Mouse (Mus musculus) hindbrain, embryonic 10.5 days (tissue): Measurements from ENCODE around the gene Itgae. TPM values are rescaled to one million over a fixed set of nuclear protein-coding genes. Genes with fewer than 3 reads are reported as not detected.

Source experiments
- DNase-seq: peaks from one replicate; pipeline ENCODE4 v3.0.0-alpha.2; 2017; ENCODE audit warnings: low spot score
- H3K27ac ChIP-seq: fragments of 300-500 bp; sonication (generic); 2 replicates; pipeline ENCODE4 v1.5.1; 2016; ENCODE audit warnings: mild to moderate bottlenecking, moderate library complexity
- H3K27me3 ChIP-seq: fragments of 300-500 bp; sonication (generic); 2 replicates; pipeline ENCODE4 v1.6.1; 2016; ENCODE audit warnings: mild to moderate bottlenecking; ENCODE audit not compliant: poor library complexity, insufficient read depth, severe bottlenecking
- H3K36me3 ChIP-seq: fragments of 300-500 bp; sonication (generic); 2 replicates; pipeline ENCODE4 v1.6.1; 2016; ENCODE audit warnings: mild to moderate bottlenecking, moderate library complexity
- H3K4me1 ChIP-seq: fragments of 300-500 bp; sonication (generic); replicated peaks from 2 replicates; pipeline ENCODE4 v1.6.1; 2016; ENCODE audit warnings: mild to moderate bottlenecking
- H3K4me3 ChIP-seq: fragments of 300-500 bp; sonication (generic); 2 replicates; pipeline ENCODE4 v1.5.1; 2016; ENCODE audit warnings: mild to moderate bottlenecking, moderate library complexity
- H3K9me3 ChIP-seq: fragments of 300-500 bp; sonication (generic); 2 replicates; pipeline ENCODE4 v1.6.1; 2016; ENCODE audit warnings: mild to moderate bottlenecking, moderate library complexity
- WGBS: fragments of 180-500 bp; shearing (Covaris S2); methylation state at CpG from one replicate; pipeline ENCODE4 v1.1.7; 2016; 5-methylcytosine and 5-hydroxymethylcytosine counted together
- polyA plus RNA-seq: library from polyadenylated mRNA; unstranded; fragments of >200 nt; fragmentation: Nextera tagmentation; extraction: Ambion mirVana; gene quantifications from 2 replicates; pipeline ENCODE4 v1.2.1, GENCODE M21; 2016

Gene Itgae
- polyA plus RNA-seq, 1 experiment from 2014 or later: 0.35 TPM

GRCm38 (mm10) chr11:73137116-73137515 is 46.7 kb downstream of the Itgae start:
- no peak for DNase-seq
- H3K9me3 ChIP-seq: peaks cover 24% of the 10 kb centered on the region
- H3K36me3 ChIP-seq: peaks cover 44% of the 10 kb centered on the region
- H3K4me1 ChIP-seq: peaks cover 44% of the 10 kb centered on the region
- H3K27ac ChIP-seq: peak overlapping the region; percentile 92
- no peaks in the 10 kb centered on the region for H3K27me3 ChIP-seq
- peak overlapping the region; percentile 86 for H3K4me3 ChIP-seq
- 54% methylated on average over 11 of the region's 11 CpGs for WGBS

DNA sequence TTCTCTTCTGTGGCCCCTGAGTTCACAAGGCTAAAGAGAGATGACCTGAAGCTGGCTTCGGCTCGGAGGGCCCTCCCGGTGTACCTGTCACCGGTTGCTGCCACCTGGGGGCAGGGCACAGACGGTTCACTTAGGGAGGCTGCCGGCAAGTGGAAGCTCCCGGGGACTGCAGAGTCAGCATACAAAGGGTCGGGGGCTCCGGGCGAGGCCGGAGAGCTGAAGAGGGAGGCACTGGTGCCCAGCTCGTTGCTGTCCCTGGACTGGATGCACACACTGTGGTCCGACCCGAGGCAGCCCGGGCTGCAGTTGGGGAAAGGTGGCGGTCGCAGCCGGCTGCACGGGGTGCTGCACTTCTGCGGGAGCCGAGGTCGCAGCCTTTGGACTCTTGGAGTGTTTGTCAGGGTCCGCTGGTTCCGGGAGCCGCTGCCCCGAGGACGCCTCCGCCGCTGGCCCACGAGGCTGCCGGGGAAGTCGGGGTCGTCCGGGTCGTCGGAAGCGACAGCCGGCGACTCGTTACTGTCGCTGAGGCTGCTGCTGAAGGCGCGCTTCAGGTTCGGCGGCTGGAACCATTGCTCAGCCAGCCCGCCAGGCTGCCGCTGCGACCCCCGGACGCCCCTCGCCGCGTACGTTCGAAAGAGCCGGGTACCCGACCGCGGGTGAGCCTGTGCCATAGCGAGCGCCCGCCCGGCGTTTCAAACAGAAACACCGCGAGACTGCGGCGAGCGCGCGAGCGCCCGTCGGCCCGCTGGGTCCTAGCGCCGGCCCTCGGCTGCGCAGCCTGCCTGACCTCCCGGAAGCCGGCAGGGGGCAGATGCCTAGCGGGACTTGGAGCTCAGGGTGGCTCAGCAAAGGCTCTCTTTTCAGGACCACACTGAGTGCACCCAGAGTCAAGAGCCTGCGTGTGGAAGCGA is 47.5 kb downstream of the Itgae start, which contains the start of gene Haspin:
Haspin (minus strand) TSS at position 704 of the 911 bp plus-strand sequence.
- H3K27ac ChIP-seq: peak within 1 kb of the TSS; percentile 92
- WGBS: under 1% methylated on average over 84 of the region's 84 CpGs
- peaks cover 36% of the 10 kb centered on the region for H3K36me3 ChIP-seq
- H3K27me3 ChIP-seq: no peaks in the 10 kb centered on the region
- H3K4me1 ChIP-seq: peaks cover 44% of the 10 kb centered on the region
- peak; percentile 94 for DNase-seq
- H3K4me3 ChIP-seq: peak within 1 kb of the TSS; percentile 86
- peaks cover 18% of the 10 kb centered on the region for H3K9me3 ChIP-seq

- WGBS: 82% methylated on average over 1 of the region's 1 CpGs
- no peak for DNase-seq
- Histone ChIP-seq H3K27me3 (no peaks in the 10 kb centered on the region), H3K9me3 (no peaks in the 10 kb centered on the region), H3K36me3 (no peaks in the 10 kb centered on the region), H3K27ac (no peak overlapping the region), H3K4me1 (peaks cover 9% of the 10 kb centered on the region; the same call in 1 of the 2 replicates), H3K4me3 (no peak overlapping the region)
These were observed 53.9 kb downstream of the Itgae start for GRCm38 (mm10) chr11:73144261-73144681.

DNA sequence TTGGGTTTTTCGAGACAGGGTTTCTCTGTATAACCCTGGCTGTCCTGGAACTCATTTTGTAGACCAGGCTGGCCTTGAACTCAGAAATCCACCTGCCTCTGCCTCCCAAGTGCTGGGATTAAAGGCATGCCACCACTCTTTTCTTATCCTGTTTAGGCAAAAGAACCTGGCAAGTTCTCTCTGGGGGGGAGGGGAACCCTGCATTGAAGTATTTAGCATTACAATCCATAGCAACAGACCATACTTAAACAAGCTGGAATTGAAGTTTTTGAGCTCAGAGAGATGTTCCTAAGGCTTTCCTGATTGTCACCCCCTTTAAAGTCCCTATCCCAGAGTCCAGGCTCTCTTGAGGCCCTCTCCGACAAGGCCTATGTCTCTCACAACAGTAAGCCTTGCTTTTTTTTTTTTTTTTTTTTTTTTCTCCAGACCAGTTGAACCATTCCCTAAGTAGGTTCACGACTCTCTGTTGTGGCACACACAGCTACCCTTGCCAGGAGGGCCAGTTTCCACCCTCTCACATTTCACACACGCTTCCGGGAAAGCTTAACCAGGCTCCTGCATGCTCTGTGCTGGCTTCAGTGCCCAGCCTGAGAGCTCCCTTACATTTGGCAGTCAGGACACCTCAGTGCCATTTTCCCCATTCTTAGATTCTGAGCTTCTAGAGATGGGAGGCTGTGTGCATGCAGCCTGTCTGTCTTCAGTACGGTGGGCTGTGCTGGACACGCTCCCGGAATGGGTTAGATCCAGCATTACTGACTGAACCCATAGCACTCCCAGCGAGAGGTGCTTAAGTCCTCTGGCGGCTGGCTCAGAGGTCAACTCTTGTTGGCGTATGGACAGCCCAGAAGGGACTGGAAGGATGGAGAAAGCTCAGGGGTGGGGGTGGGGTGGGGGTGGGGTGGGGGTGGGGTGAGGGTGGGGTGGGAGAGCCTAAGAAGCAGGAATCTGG is 55.9 kb downstream of the Itgae start:
- no peaks in the 10 kb centered on the region for H3K36me3 ChIP-seq
- H3K27me3 ChIP-seq: no peaks in the 10 kb centered on the region
- WGBS: 63% methylated on average over 11 of the region's 11 CpGs
- no peak overlapping the region for H3K4me3 ChIP-seq
- DNase-seq: no peak
- no peak overlapping the region for H3K27ac ChIP-seq
- H3K4me1 ChIP-seq: peaks cover 9% of the 10 kb centered on the region; the same call in 1 of the 2 replicates
- H3K9me3 ChIP-seq: no peaks in the 10 kb centered on the region

GRCm38 (mm10) chr11:73146975-73147365 is 56.6 kb downstream of the Itgae start:
- peaks cover 9% of the 10 kb centered on the region; the same call in 1 of the 2 replicates for H3K4me1 ChIP-seq
- 56% methylated on average over 7 of the region's 7 CpGs for WGBS
- H3K27ac ChIP-seq: no peak overlapping the region
- no peaks in the 10 kb centered on the region for H3K36me3 ChIP-seq
- H3K4me3 ChIP-seq: no peak overlapping the region
- no peaks in the 10 kb centered on the region for H3K9me3 ChIP-seq
- DNase-seq: no peak
- H3K27me3 ChIP-seq: no peaks in the 10 kb centered on the region

DNA sequence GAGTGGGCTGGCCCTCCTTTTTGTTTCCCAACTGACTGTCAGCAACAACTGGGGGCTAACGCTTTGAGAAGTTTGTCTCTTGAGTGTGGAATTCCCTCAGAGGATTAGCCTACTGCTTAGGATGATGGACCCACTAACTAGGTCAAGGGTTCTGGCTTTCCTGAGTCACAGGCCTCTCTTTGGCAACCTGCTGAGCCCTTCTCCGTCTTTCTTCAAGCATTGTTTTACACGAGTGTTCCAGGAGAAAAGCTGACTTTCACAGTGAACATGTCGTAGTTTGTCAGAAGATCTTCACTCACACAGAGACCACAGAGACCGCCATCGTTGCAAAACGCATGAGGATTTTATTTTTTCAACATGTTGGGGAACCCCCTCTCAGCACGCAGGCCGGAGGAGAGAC is 57.8 kb downstream of the Itgae start:
- H3K27me3 ChIP-seq: no peaks in the 10 kb centered on the region
- peaks cover 9% of the 10 kb centered on the region; the same call in 1 of the 2 replicates for H3K4me1 ChIP-seq
- H3K27ac ChIP-seq: no peak overlapping the region
- 78% methylated on average over 9 of the region's 9 CpGs for WGBS
- no peaks in the 10 kb centered on the region for H3K9me3 ChIP-seq
- DNase-seq: no peak
- no peaks in the 10 kb centered on the region for H3K36me3 ChIP-seq
- H3K4me3 ChIP-seq: no peak overlapping the region

DNA sequence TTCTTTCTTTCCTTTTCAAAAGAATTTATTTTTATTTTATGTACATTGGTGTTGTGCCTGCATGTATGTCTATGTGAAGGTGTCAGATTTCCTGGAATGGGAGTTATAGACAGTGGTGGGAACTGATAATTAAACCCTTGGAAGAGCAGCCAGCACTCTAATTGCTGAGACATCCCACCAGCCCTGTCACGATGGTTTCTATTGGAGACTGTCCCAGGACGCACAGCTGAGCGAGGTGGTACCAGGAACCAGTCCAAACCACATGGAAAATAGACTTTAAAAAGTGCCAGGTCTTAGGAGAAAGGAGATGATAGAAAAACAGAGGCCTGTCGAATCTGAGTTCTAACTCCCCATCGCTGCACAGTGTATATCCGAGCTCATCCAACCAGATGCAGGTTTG is 64.7 kb downstream of the Itgae start:
- WGBS: 86% methylated on average over 6 of the region's 6 CpGs
- no peaks in the 10 kb centered on the region for H3K9me3 ChIP-seq
- no peak overlapping the region for H3K27ac ChIP-seq
- peaks cover 21% of the 10 kb centered on the region for H3K27me3 ChIP-seq
- H3K4me1 ChIP-seq: peaks cover 4% of the 10 kb centered on the region
- no peak for DNase-seq
- H3K4me3 ChIP-seq: no peak overlapping the region
- no peaks in the 10 kb centered on the region for H3K36me3 ChIP-seq

- H3K4me1 ChIP-seq: peaks cover 16% of the 10 kb centered on the region
- no peaks in the 10 kb centered on the region for H3K9me3 ChIP-seq
- H3K27me3 ChIP-seq: peaks cover 38% of the 10 kb centered on the region
- peak; percentile 52 for DNase-seq
- no peak within 1 kb of the TSS for H3K27ac ChIP-seq
- H3K4me3 ChIP-seq: peak within 1 kb of the TSS; percentile 55
- H3K36me3 ChIP-seq: no peaks in the 10 kb centered on the region
- WGBS: 2% methylated on average over 49 of the region's 49 CpGs
These were observed 69.8 kb downstream of the Itgae start, which contains the start of gene P2rx5 for GRCm38 (mm10) chr11:73159957-73160810. TSS of gene P2rx5 (plus strand) at chr11:73160421.

- peaks cover 38% of the 10 kb centered on the region for H3K27me3 ChIP-seq
- no peak for DNase-seq
- WGBS: 24% methylated on average over 6 of the region's 6 CpGs
- H3K9me3 ChIP-seq: no peaks in the 10 kb centered on the region
- no peak overlapping the region for H3K27ac ChIP-seq
- peaks cover 16% of the 10 kb centered on the region for H3K4me1 ChIP-seq
- H3K36me3 ChIP-seq: no peaks in the 10 kb centered on the region
- H3K4me3 ChIP-seq: peak overlapping the region; percentile 55
These were observed 70.4 kb downstream of the Itgae start for GRCm38 (mm10) chr11:73160811-73161200.

DNA sequence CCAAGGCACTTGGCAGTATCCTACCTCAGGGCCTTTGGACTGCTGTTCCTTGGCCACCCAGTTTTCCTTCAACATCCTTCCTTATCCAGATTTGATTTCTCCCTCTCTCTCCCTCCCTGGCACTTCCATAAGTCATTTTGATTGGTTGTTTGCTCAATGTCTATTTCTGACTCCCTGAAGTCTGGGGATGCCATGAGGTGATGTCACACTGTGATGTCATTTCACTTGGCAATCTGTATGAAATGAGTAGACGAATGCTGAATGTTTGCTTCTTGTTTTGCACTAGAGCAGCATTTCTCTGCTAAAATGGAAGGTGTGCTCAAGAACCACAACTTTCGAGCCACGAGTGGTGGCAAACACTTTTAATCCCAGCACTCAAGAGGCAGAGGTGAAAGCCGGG is 71.2 kb downstream of the Itgae start:
- WGBS: 92% methylated on average over 4 of the region's 4 CpGs
- no peaks in the 10 kb centered on the region for H3K9me3 ChIP-seq
- no peak for DNase-seq
- H3K36me3 ChIP-seq: no peaks in the 10 kb centered on the region
- no peak overlapping the region for H3K27ac ChIP-seq
- peaks cover 38% of the 10 kb centered on the region for H3K27me3 ChIP-seq
- peaks cover 23% of the 10 kb centered on the region for H3K4me1 ChIP-seq
- H3K4me3 ChIP-seq: no peak overlapping the region

- peaks cover 23% of the 10 kb centered on the region for H3K4me1 ChIP-seq
- H3K36me3 ChIP-seq: no peaks in the 10 kb centered on the region
- WGBS: 84% methylated on average over 5 of the region's 5 CpGs
- no peak overlapping the region for H3K27ac ChIP-seq
- peaks cover 38% of the 10 kb centered on the region for H3K27me3 ChIP-seq
- no peaks in the 10 kb centered on the region for H3K9me3 ChIP-seq
- no peak for DNase-seq
- H3K4me3 ChIP-seq: no peak overlapping the region
These were observed 71.9 kb downstream of the Itgae start for GRCm38 (mm10) chr11:73162284-73162683.

- no peak overlapping the region for H3K27ac ChIP-seq
- H3K4me3 ChIP-seq: no peak overlapping the region
- peaks cover 20% of the 10 kb centered on the region for H3K36me3 ChIP-seq
- no peaks in the 10 kb centered on the region for H3K9me3 ChIP-seq
- WGBS: 86% methylated on average over 8 of the region's 8 CpGs
- no peak for DNase-seq
- H3K4me1 ChIP-seq: peaks cover 6% of the 10 kb centered on the region; the same call in 1 of the 2 replicates
- no peaks in the 10 kb centered on the region for H3K27me3 ChIP-seq
These were observed 77.7 kb downstream of the Itgae start for GRCm38 (mm10) chr11:73168071-73168470.
